Mouse (Mus musculus): ENCODE data around the gene Npvf.
"Not testable (repeated sequence)": the region's sequence is repeated elsewhere in the genome, so short reads cannot be mapped to it uniquely, and the experiment has no call there.

The Npvf gene

DNA sequence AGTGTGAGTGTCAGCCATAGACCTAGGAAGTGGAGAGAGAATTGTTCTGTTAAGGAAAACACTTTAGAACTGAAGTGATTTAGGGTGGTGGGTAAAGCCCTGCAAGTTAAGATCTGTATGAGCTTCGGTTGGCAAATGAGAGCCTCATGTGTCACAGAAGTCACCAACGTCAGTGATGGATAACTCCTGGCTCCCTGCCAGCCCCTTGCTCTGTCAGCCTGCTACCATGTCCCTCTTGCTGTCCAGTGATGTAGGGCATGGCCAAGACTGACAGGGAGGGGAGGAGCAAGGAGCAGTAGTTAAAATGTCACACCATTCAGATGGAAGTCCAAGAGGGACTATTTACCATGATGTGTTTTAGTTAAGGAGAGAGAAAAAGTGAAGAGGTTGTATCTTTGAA lies 14.6 kb downstream of the Npvf start:
- DNase-seq = peak; percentile 17 to 56

DNA sequence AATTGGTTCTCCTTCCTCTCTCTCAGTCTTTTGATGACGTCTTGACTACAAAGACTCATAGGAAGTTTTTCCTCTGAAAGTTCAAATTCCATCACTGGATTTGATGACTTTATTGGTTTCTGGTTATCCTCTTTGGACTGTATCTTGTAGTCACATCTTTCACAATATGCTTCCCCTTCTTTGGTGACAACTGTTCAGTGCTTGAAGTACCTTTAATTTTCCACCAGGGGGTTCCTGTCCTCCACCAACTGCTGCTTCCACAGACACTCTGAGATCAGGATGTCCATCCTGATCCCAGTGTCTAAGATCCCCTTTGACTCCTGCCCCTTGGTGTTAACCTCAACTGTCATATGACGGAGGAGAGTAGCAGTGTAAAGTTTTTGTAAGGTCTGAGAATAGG lies 28.1 kb downstream of the Npvf start:
- not testable (repeated sequence) for DNase-seq

DNA sequence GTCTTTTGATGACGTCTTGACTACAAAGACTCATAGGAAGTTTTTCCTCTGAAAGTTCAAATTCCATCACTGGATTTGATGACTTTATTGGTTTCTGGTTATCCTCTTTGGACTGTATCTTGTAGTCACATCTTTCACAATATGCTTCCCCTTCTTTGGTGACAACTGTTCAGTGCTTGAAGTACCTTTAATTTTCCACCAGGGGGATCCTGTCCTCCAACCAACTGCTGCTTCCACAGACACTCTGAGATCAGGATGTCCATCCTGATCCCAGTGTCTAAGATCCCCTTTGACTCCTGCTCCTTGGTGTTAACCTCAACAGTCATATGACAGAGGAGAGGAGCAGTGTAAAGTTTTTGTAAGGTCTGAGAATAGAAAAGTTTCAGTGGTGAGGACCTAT lies 36.0 kb downstream of the Npvf start:
- not testable (repeated sequence) for DNase-seq

DNA sequence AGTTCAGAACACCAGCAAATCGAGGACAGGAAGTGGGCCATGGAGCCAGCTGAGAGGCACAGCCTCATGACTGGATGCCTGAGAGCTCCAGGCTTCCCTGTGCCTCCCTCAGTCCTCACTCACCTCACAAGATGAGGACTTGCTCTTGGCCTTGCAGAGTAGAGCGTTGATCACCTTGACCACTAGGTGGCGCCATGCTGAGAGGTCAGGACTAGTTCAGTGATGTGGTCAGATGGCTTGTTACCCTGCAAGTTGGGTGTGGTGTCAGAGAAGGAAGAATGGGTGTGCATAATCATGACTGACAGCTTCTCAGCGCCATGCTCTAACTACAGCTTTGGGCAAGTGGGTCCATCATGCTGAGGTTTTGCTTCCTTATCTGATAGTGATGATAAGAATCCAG lies 52.6 kb downstream of the Npvf start:
- peak in 1 of 2 experiments; percentile 68 for DNase-seq
